Mouse (Mus musculus): ENCODE results near the gene Tlr5. TPM values are rescaled to one million over a fixed set of nuclear protein-coding genes. Genes with fewer than 3 reads are reported as not detected.

Tlr5 gene
- 0.21 and 0.33 TPM in 2 replicates for polyA plus RNA-seq (2014; fragmentation: Nextera tagmentation; extraction: Ambion mirVana)

- DNase-seq (ENCODE audit: low spot score), result peak; percentile 35
- no peak for ATAC-seq (ENCODE audit: low FRiP score)
- H3K4me2 ChIP-seq (replicated peaks), result peak within 1 kb of the TSS; percentile 59
- peak within 1 kb of the TSS; percentile 25 for H3K4me3 ChIP-seq (replicated peaks; ENCODE audit: low read length)
- WGBS, result 21% methylated on average over 21 of the region's 21 CpGs
- H3K27ac ChIP-seq, result no peak within 1 kb of the TSS
- no peaks in the 10 kb centered on the region for H3K9me3 ChIP-seq (ENCODE audit: control insufficient read depth, low read length)
- no peaks in the 10 kb centered on the region for H3K36me3 ChIP-seq (replicated peaks; ENCODE audit: control insufficient read depth, insufficient read depth)
- H3K4me1 ChIP-seq (replicated peaks; ENCODE audit: control insufficient read depth, insufficient read depth, low read length), result peaks cover 24% of the 10 kb centered on the region
- peak within 1 kb of the TSS; percentile 55 for H3K9ac ChIP-seq
- 0 out of 2 replicates have a peak, but pooled peaks cover 6% of the 10 kb centered on the region for H3K27me3 ChIP-seq (ENCODE audit: control insufficient read depth, insufficient read depth, low read length)
Measured at GRCm38 (mm10) chr1:182954287-182955046, at the start of gene Tlr5. TSS of gene Tlr5 (plus strand) at chr1:182954788.

- WGBS, result 82% methylated on average over 3 of the region's 3 CpGs
Measured at GRCm38 (mm10) chr1:182905669-182906068, 48.9 kb upstream of the Tlr5 start.

GRCm38 (mm10) chr1:182908050-182909036 lies 46.2 kb upstream of the Tlr5 start:
- DNase-seq (ENCODE audit: low spot score), result peak; percentile 74
- peaks cover 17% of the 10 kb centered on the region; the same call in 1 of the 2 replicates for H3K4me1 ChIP-seq (replicated peaks; ENCODE audit: control insufficient read depth, insufficient read depth, low read length)
- no peak overlapping the region for H3K9ac ChIP-seq
- no peaks in the 10 kb centered on the region for H3K27me3 ChIP-seq (ENCODE audit: control insufficient read depth, insufficient read depth, low read length)
- 16% methylated on average over 13 of the region's 14 CpGs for WGBS
- 0 out of 2 replicates have a peak, but pooled peaks cover 6% of the 10 kb centered on the region for H3K9me3 ChIP-seq (ENCODE audit: control insufficient read depth, low read length)
- no peak overlapping the region; the same call in 1 of the 2 replicates for H3K4me2 ChIP-seq (replicated peaks)
- H3K27ac ChIP-seq, result no peak overlapping the region
- no peaks in the 10 kb centered on the region for H3K36me3 ChIP-seq (replicated peaks; ENCODE audit: control insufficient read depth, insufficient read depth)
- no peak overlapping the region for H3K4me3 ChIP-seq (replicated peaks; ENCODE audit: low read length)
- ATAC-seq (ENCODE audit: low FRiP score), result peak; percentile 81

More at GRCm38 (mm10) chr1:182905669-182906068, 48.9 kb upstream of the Tlr5 start:
- Histone ChIP-seq H3K9me3 (ENCODE audit: control insufficient read depth, low read length) (no peaks in the 10 kb centered on the region), H3K4me3 (replicated peaks; ENCODE audit: low read length) (no peak overlapping the region), H3K27ac (no peak overlapping the region), H3K27me3 (ENCODE audit: control insufficient read depth, insufficient read depth, low read length) (no peaks in the 10 kb centered on the region), H3K9ac (no peak overlapping the region), H3K4me2 (replicated peaks) (no peak overlapping the region), H3K36me3 (replicated peaks; ENCODE audit: control insufficient read depth, insufficient read depth) (no peaks in the 10 kb centered on the region), H3K4me1 (replicated peaks; ENCODE audit: control insufficient read depth, insufficient read depth, low read length) (peaks cover 17% of the 10 kb centered on the region)
- no peak for ATAC-seq (ENCODE audit: low FRiP score)
- no peak for DNase-seq (ENCODE audit: low spot score)

DNA sequence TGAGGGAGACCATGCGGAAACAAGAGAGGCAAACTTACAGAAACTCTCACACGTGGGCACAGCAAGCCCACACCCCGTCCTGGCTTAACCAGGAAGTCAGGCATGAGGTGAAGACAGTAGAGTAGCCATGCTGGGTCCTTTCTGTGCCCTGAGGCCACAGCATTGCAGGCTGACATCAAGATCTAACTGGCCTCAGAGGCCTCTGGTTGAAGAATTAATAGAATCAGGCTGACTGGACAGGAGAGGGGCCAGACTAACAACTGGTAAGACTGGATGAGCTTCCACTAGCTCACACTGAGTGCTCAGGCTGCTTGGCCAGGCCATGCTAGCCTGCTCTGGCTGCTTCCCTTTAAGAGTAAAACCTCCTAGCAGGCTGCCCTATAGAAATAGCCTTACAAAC lies 45.5 kb upstream of the Tlr5 start:
- WGBS, result 55% methylated on average over 3 of the region's 3 CpGs
- no peak for DNase-seq (ENCODE audit: low spot score)
- Histone ChIP-seq H3K4me3 (replicated peaks; ENCODE audit: low read length) (no peak overlapping the region), H3K27ac (no peak overlapping the region), H3K9ac (no peak overlapping the region), H3K36me3 (replicated peaks; ENCODE audit: control insufficient read depth, insufficient read depth) (no peaks in the 10 kb centered on the region), H3K4me1 (replicated peaks; ENCODE audit: control insufficient read depth, insufficient read depth, low read length) (peaks cover 17% of the 10 kb centered on the region; the same call in 1 of the 2 replicates), H3K9me3 (ENCODE audit: control insufficient read depth, low read length) (0 out of 2 replicates have a peak, but pooled peaks cover 6% of the 10 kb centered on the region), H3K27me3 (ENCODE audit: control insufficient read depth, insufficient read depth, low read length) (no peaks in the 10 kb centered on the region), H3K4me2 (replicated peaks) (no peak overlapping the region)
- no peak for ATAC-seq (ENCODE audit: low FRiP score)

GRCm38 (mm10) chr1:182909596-182909995 lies 45.0 kb upstream of the Tlr5 start:
- no peak overlapping the region for H3K27ac ChIP-seq
- no peak for DNase-seq (ENCODE audit: low spot score)
- H3K4me2 ChIP-seq (replicated peaks), result no peak overlapping the region
- no peaks in the 10 kb centered on the region for H3K27me3 ChIP-seq (ENCODE audit: control insufficient read depth, insufficient read depth, low read length)
- peaks cover 17% of the 10 kb centered on the region; the same call in 1 of the 2 replicates for H3K4me1 ChIP-seq (replicated peaks; ENCODE audit: control insufficient read depth, insufficient read depth, low read length)
- no peaks in the 10 kb centered on the region for H3K36me3 ChIP-seq (replicated peaks; ENCODE audit: control insufficient read depth, insufficient read depth)
- H3K9ac ChIP-seq, result no peak overlapping the region
- 0 out of 2 replicates have a peak, but pooled peaks cover 6% of the 10 kb centered on the region for H3K9me3 ChIP-seq (ENCODE audit: control insufficient read depth, low read length)
- ATAC-seq (ENCODE audit: low FRiP score), result no peak
- no peak overlapping the region for H3K4me3 ChIP-seq (replicated peaks; ENCODE audit: low read length)
- WGBS, result 82% methylated on average over 5 of the region's 5 CpGs

DNA sequence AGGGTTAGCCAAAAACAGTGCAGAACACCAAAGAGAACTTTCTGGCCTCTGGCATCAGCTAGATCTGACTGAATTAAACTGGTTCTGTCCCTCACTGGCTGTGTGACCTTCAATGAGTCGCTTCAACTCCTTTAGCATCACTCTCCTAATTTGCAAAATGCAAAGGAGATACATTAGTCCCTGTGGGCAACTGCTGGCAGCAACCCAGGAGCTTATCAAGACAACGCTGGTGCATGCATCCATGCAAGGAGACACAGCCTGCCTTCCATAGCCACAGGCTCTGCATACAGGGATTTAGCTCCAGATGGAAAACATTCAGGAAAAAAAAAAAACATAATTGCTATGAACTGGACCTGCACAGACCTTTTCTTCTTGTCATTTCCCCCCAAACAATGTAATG lies 42.0 kb upstream of the Tlr5 start:
- ATAC-seq (ENCODE audit: low FRiP score) (no peak), DNase-seq (ENCODE audit: low spot score) (peak; percentile 40)
- Histone ChIP-seq H3K4me2 (replicated peaks) (no peak overlapping the region), H3K27me3 (ENCODE audit: control insufficient read depth, insufficient read depth, low read length) (no peaks in the 10 kb centered on the region), H3K9ac (no peak overlapping the region), H3K36me3 (replicated peaks; ENCODE audit: control insufficient read depth, insufficient read depth) (no peaks in the 10 kb centered on the region), H3K4me3 (replicated peaks; ENCODE audit: low read length) (no peak overlapping the region), H3K27ac (no peak overlapping the region), H3K9me3 (ENCODE audit: control insufficient read depth, low read length) (0 out of 2 replicates have a peak, but pooled peaks cover 6% of the 10 kb centered on the region), H3K4me1 (replicated peaks; ENCODE audit: control insufficient read depth, insufficient read depth, low read length) (peaks cover 15% of the 10 kb centered on the region; the same call in 1 of the 2 replicates)
- 41% methylated on average over 2 of the region's 2 CpGs for WGBS

- H3K4me2 ChIP-seq (replicated peaks), result no peak overlapping the region
- ATAC-seq (ENCODE audit: low FRiP score) (no peak), DNase-seq (ENCODE audit: low spot score) (no peak)
- H3K9ac ChIP-seq, result no peak overlapping the region
- H3K27me3 ChIP-seq (ENCODE audit: control insufficient read depth, insufficient read depth, low read length), result no peaks in the 10 kb centered on the region
- peaks cover 11% of the 10 kb centered on the region for H3K4me1 ChIP-seq (replicated peaks; ENCODE audit: control insufficient read depth, insufficient read depth, low read length)
- no peak overlapping the region for H3K4me3 ChIP-seq (replicated peaks; ENCODE audit: low read length)
- 0 out of 2 replicates have a peak, but pooled peaks cover 6% of the 10 kb centered on the region for H3K9me3 ChIP-seq (ENCODE audit: control insufficient read depth, low read length)
- H3K36me3 ChIP-seq (replicated peaks; ENCODE audit: control insufficient read depth, insufficient read depth), result no peaks in the 10 kb centered on the region
- no peak overlapping the region for H3K27ac ChIP-seq
- WGBS, result 83% methylated on average over 4 of the region's 4 CpGs
Measured at GRCm38 (mm10) chr1:182914121-182914908, 40.3 kb upstream of the Tlr5 start.

GRCm38 (mm10) chr1:182916166-182916565 lies 38.4 kb upstream of the Tlr5 start:
- no peak overlapping the region for H3K4me3 ChIP-seq (replicated peaks; ENCODE audit: low read length)
- H3K36me3 ChIP-seq (replicated peaks; ENCODE audit: control insufficient read depth, insufficient read depth), result no peaks in the 10 kb centered on the region
- WGBS, result 96% methylated on average over 5 of the region's 5 CpGs
- H3K27me3 ChIP-seq (ENCODE audit: control insufficient read depth, insufficient read depth, low read length), result no peaks in the 10 kb centered on the region
- no peak overlapping the region for H3K9ac ChIP-seq
- ATAC-seq (ENCODE audit: low FRiP score) (no peak), DNase-seq (ENCODE audit: low spot score) (no peak)
- H3K27ac ChIP-seq, result no peak overlapping the region
- 0 out of 2 replicates have a peak, but pooled peaks cover 6% of the 10 kb centered on the region for H3K9me3 ChIP-seq (ENCODE audit: control insufficient read depth, low read length)
- H3K4me2 ChIP-seq (replicated peaks), result no peak overlapping the region
- H3K4me1 ChIP-seq (replicated peaks; ENCODE audit: control insufficient read depth, insufficient read depth, low read length), result peaks cover 19% of the 10 kb centered on the region

All from hindbrain, embryonic 14.5 days (tissue).